Mouse (Mus musculus): ENCODE results near the gene Cst6.

DNA sequence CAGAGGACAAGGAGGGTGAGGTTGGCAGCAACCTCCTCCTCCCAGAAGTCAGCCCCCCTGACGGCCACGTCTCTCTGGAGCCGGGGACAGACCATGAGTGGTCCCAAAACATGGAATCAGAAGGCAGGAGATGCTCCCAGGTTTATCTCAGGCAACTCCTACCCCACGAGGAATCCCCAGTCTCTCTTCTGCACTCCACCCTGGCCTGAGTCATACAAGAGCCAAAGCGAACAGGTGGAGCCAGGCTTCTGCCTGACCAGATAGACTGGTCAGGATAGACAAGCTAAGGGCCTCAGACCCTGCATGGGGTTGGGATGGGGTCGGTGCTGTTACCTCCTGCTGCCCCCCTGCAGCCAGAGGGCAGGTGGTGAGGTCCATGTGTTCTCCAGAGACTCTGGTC lies 1.3 kb downstream of the Cst6 start:
- TF ChIP-seq CTCF (IDR thresholded peaks at IDR 0.05; ENCODE audit: insufficient read depth, low read depth, low read length): no peak
- TF ChIP-seq POLR2A (IDR thresholded peaks at IDR 0.05; ENCODE audit: insufficient read depth, low read depth, low read length): no peak

All from olfactory bulb, adult 2 months (tissue).